Mouse (Mus musculus) thymus, postnatal 36 days (tissue): ENCODE data around the gene Rasl12.

Source experiments
- DNase-seq, 2 experiments: peaks; one replicate each; pipeline ENCODE4 v3.0.0; 2022; ENCODE audit warnings: mixed read lengths in 2 of 2

Gene Rasl12

GRCm38 (mm10) chr9:65398279-65398678 lies at the start of gene Rasl12:
Gene Rasl12 (plus strand): TSS chr9:65398506.
- DNase-seq = peak; percentile 64 to 66

- no peak for DNase-seq
Measured at GRCm38 (mm10) chr9:65353251-65353650, 45.1 kb upstream of the Rasl12 start.

GRCm38 (mm10) chr9:65356561-65356960 lies 41.7 kb upstream of the Rasl12 start:
- DNase-seq = no peak

GRCm38 (mm10) chr9:65356971-65357370 lies 41.3 kb upstream of the Rasl12 start:
- no peak for DNase-seq

- no peak for DNase-seq
Measured at GRCm38 (mm10) chr9:65358956-65359480, 39.3 kb upstream of the Rasl12 start.

GRCm38 (mm10) chr9:65360641-65361448 lies 37.5 kb upstream of the Rasl12 start, which contains the start of gene Ubap1l:
Gene Ubap1l (plus strand): TSS chr9:65361041.
- no peak for DNase-seq

GRCm38 (mm10) chr9:65363684-65364083 lies 34.6 kb upstream of the Rasl12 start:
- DNase-seq = no peak

- DNase-seq = no peak
Measured at GRCm38 (mm10) chr9:65365721-65366120, 32.6 kb upstream of the Rasl12 start.

GRCm38 (mm10) chr9:65371756-65372155 lies 26.6 kb upstream of the Rasl12 start:
- no peak for DNase-seq

GRCm38 (mm10) chr9:65372449-65372848 lies 25.9 kb upstream of the Rasl12 start:
- DNase-seq = peak; percentile 32 to 41

GRCm38 (mm10) chr9:65374468-65375162 lies 23.7 kb upstream of the Rasl12 start:
- DNase-seq = no peak

GRCm38 (mm10) chr9:65375163-65375934 lies 23.0 kb upstream of the Rasl12 start:
- no peak for DNase-seq

- DNase-seq = no peak
Measured at GRCm38 (mm10) chr9:65381017-65381590, 17.2 kb upstream of the Rasl12 start.

GRCm38 (mm10) chr9:65382031-65382750 lies 16.1 kb upstream of the Rasl12 start:
- no peak for DNase-seq

- DNase-seq = no peak
Measured at GRCm38 (mm10) chr9:65382751-65383097, 15.6 kb upstream of the Rasl12 start.

GRCm38 (mm10) chr9:65384276-65384675 lies 14.0 kb upstream of the Rasl12 start:
- DNase-seq = no peak

- DNase-seq = no peak
Measured at GRCm38 (mm10) chr9:65386373-65387140, 11.7 kb upstream of the Rasl12 start.

GRCm38 (mm10) chr9:65390752-65391612 lies 7.3 kb upstream of the Rasl12 start:
- no peak for DNase-seq

- DNase-seq = no peak
Measured at GRCm38 (mm10) chr9:65391613-65391964, 6.7 kb upstream of the Rasl12 start, which contains the start of gene Kbtbd13. Gene Kbtbd13 (minus strand): TSS chr9:65391652.
